ENCODE assay signal across 9 mouse cellular contexts in genomic region chr8:105326968-105327367, GRCm38 (mm10). TPM values are rescaled to one million over a fixed set of nuclear protein-coding genes. Genes with fewer than 3 reads are reported as not detected.
DNase-seq lines count a peak whose midpoint lies in the region; ATAC-seq and TF ChIP-seq lines count a peak whose summit lies in the region.
"Had no signal": no experiment of that assay in that cellular context is flagged by ENCODE, and none has a peak within 500 bp of the region (broad histone marks: within the 10 kb centered on the region; RNA-seq: fewer than 3 reads in every experiment).

No protein-coding gene starts in this region.

- no peak for TF ChIP-seq CTCF in lung, adult 2 months (IDR thresholded peaks at IDR 0.05; ENCODE audit: insufficient read depth, low read length)

- H3K36me3 ChIP-seq in embryonic facial prominence, embryonic 14.5 days (ENCODE audit: control insufficient read depth, insufficient read depth, low read length), result peaks cover 58% of the 10 kb centered on the region
- peaks cover 23% of the 10 kb centered on the region for H3K36me3 ChIP-seq in intestine, embryonic 16.5 days (ENCODE audit: control insufficient read depth, insufficient read depth, low read length)
- H3K36me3 ChIP-seq in neural tube, embryonic 13.5 days, result peaks cover 54% of the 10 kb centered on the region

- H3K27me3 ChIP-seq in embryonic facial prominence, embryonic 14.5 days (replicated peaks; ENCODE audit: control insufficient read depth, insufficient read depth, low read length), result no peaks in the 10 kb centered on the region
- H3K27me3 ChIP-seq in intestine, embryonic 16.5 days (replicated peaks; ENCODE audit: control insufficient read depth, insufficient read depth, low read length), result no peaks in the 10 kb centered on the region
- no peaks in the 10 kb centered on the region for H3K27me3 ChIP-seq in neural tube, embryonic 13.5 days

- no peak for TF ChIP-seq POLR2A in lung, adult 2 months (IDR thresholded peaks at IDR 0.05; ENCODE audit: borderline replicate concordance, extremely low read depth, low read depth, low read length)

- peak overlapping the region; percentile 79; the same call in 1 of the 2 replicates for H3K27ac ChIP-seq in embryonic facial prominence, embryonic 14.5 days (replicated peaks; ENCODE audit: low read depth, low read length)
- H3K27ac ChIP-seq in intestine, embryonic 16.5 days (ENCODE audit: low read length), result peak overlapping the region; percentile 87; the same call in 1 of the 2 replicates
- peak overlapping the region; percentile 87; the same call in 1 of the 2 replicates for H3K27ac ChIP-seq in neural tube, embryonic 13.5 days (replicated peaks)

- peak overlapping the region; percentile 91 for H3K4me3 ChIP-seq in lung, adult 2 months (replicated peaks; ENCODE audit: extremely low read depth, low read depth, low read length)
- H3K4me3 ChIP-seq in embryonic facial prominence, embryonic 14.5 days (ENCODE audit: low read depth, low read length), result peak overlapping the region; percentile 60
- H3K4me3 ChIP-seq in intestine, embryonic 16.5 days (ENCODE audit: low read length), result peak overlapping the region; percentile 88
- H3K4me3 ChIP-seq in neural tube, embryonic 13.5 days, result peak overlapping the region; percentile 79

- H3K4me2 ChIP-seq in embryonic facial prominence, embryonic 14.5 days (ENCODE audit: low read depth, low read length), result peak overlapping the region; percentile 82
- peak overlapping the region; percentile 68 for H3K4me2 ChIP-seq in intestine, embryonic 16.5 days (ENCODE audit: low read depth, low read length)
- peak overlapping the region; percentile 94 for H3K4me2 ChIP-seq in neural tube, embryonic 13.5 days

- 27% methylated on average over 6 of the region's 6 CpGs for whole genome bisulfite sequencing in lung, adult 2 months
- 33% methylated on average over 6 of the region's 6 CpGs for WGBS in embryonic facial prominence, embryonic 14.5 days
- 32% methylated on average over 6 of the region's 6 CpGs for WGBS in intestine, embryonic 16.5 days
- 45% methylated on average over 6 of the region's 6 CpGs for WGBS in neural tube, embryonic 13.5 days

- peaks cover 5% of the 10 kb centered on the region for H3K4me1 ChIP-seq in lung, adult 2 months (ENCODE audit: control insufficient read depth, insufficient read depth, low read length)
- peaks cover 3% of the 10 kb centered on the region; the same call in 1 of the 2 replicates for H3K4me1 ChIP-seq in embryonic facial prominence, embryonic 14.5 days (ENCODE audit: control insufficient read depth, insufficient read depth, low read length)
- peaks cover 23% of the 10 kb centered on the region for H3K4me1 ChIP-seq in intestine, embryonic 16.5 days (ENCODE audit: control insufficient read depth, insufficient read depth, low read length)
- H3K4me1 ChIP-seq in neural tube, embryonic 13.5 days (replicated peaks), result peaks cover 27% of the 10 kb centered on the region

- H3K9ac ChIP-seq in embryonic facial prominence, embryonic 14.5 days (ENCODE audit: low read depth, low read length), result peak overlapping the region; percentile 77
- H3K9ac ChIP-seq in intestine, embryonic 16.5 days (ENCODE audit: low read depth, low read length), result peak overlapping the region; percentile 88
- H3K9ac ChIP-seq in neural tube, embryonic 13.5 days, result peak overlapping the region; percentile 91

- 0 out of 2 replicates have a peak, but pooled peaks have one; percentile 3 for ATAC-seq in embryonic facial prominence, embryonic 14.5 days (ENCODE audit: low read depth)
- no peak for ATAC-seq in intestine, embryonic 16.5 days
- no peak for ATAC-seq in neural tube, embryonic 13.5 days (ENCODE audit: low read depth)

- H3K9me3 ChIP-seq in embryonic facial prominence, embryonic 14.5 days (ENCODE audit: control insufficient read depth, low read length), result no peaks in the 10 kb centered on the region
- no peaks in the 10 kb centered on the region for H3K9me3 ChIP-seq in intestine, embryonic 16.5 days (ENCODE audit: control insufficient read depth, low read length)
- no peaks in the 10 kb centered on the region for H3K9me3 ChIP-seq in neural tube, embryonic 13.5 days

- DNase-seq in lung, adult 2 months, result no peak
- no peak for DNase-seq in lung, postnatal 14 days
- DNase-seq in embryonic facial prominence, embryonic 14.5 days (ENCODE audit: low spot score), result no peak
- no peak for DNase-seq in cerebellum, adult 8-10 months
- DNase-seq in thymus, postnatal 36 days, result no peak
- DNase-seq in right cerebral cortex, postnatal 14 days, result no peak
- DNase-seq: adrenal gland, postnatal 14 days had no signal

RNA-seq across cellular contexts. Expression of gene Tmem208, which starts 0.8 kb away (rescaled TPM):
- 86.2 and 104 TPM in 2 replicates for polyA plus RNA-seq in lung, adult 2 months (2012; rRNA removed)
- 112 and 132 TPM in 2 replicates for polyA plus RNA-seq in embryonic facial prominence, embryonic 14.5 days (2014; fragmentation: Nextera tagmentation; extraction: Ambion mirVana)
- 141 and 142 TPM in 2 replicates for polyA plus RNA-seq in intestine, embryonic 16.5 days (2015; fragmentation: Nextera tagmentation; extraction: Ambion mirVana)
- polyA plus RNA-seq in neural tube, embryonic 13.5 days (2015; fragmentation: Nextera tagmentation; extraction: Ambion mirVana), result 148 and 151 TPM in 2 replicates

RNA-seq across cellular contexts. Expression of gene Lrrc29, which starts 0.9 kb away (rescaled TPM):
- 7.6 and 13.2 TPM in 2 replicates for polyA plus RNA-seq in lung, adult 2 months (2012; rRNA removed)
- 1.4 and 2.4 TPM in 2 replicates for polyA plus RNA-seq in embryonic facial prominence, embryonic 14.5 days (2014; fragmentation: Nextera tagmentation; extraction: Ambion mirVana)
- 1.5 and 1.8 TPM in 2 replicates for polyA plus RNA-seq in intestine, embryonic 16.5 days (2015; fragmentation: Nextera tagmentation; extraction: Ambion mirVana)
- 1.2 and 1.3 TPM in 2 replicates for polyA plus RNA-seq in neural tube, embryonic 13.5 days (2015; fragmentation: Nextera tagmentation; extraction: Ambion mirVana)

RNA-seq across cellular contexts. Expression of gene Fhod1, which starts 20.8 kb away (rescaled TPM):
- polyA plus RNA-seq in lung, adult 2 months (2012; rRNA removed), result 89.2 and 114 TPM in 2 replicates
- polyA plus RNA-seq in embryonic facial prominence, embryonic 14.5 days (2014; fragmentation: Nextera tagmentation; extraction: Ambion mirVana), result 2.4 and 2.7 TPM in 2 replicates
- 1.4 and 1.8 TPM in 2 replicates for polyA plus RNA-seq in intestine, embryonic 16.5 days (2015; fragmentation: Nextera tagmentation; extraction: Ambion mirVana)
- 0.28 and 0.63 TPM in 2 replicates for polyA plus RNA-seq in neural tube, embryonic 13.5 days (2015; fragmentation: Nextera tagmentation; extraction: Ambion mirVana)

RNA-seq across cellular contexts. Expression of gene Elmo3, which starts 21.6 kb away (rescaled TPM):
- 39.2 and 50.3 TPM in 2 replicates for polyA plus RNA-seq in lung, adult 2 months (2012; rRNA removed)
- polyA plus RNA-seq in embryonic facial prominence, embryonic 14.5 days (2014; fragmentation: Nextera tagmentation; extraction: Ambion mirVana), result 5.1 and 7.4 TPM in 2 replicates
- 28.0 and 30.3 TPM in 2 replicates for polyA plus RNA-seq in intestine, embryonic 16.5 days (2015; fragmentation: Nextera tagmentation; extraction: Ambion mirVana)
- 0.92 and 1.4 TPM in 2 replicates for polyA plus RNA-seq in neural tube, embryonic 13.5 days (2015; fragmentation: Nextera tagmentation; extraction: Ambion mirVana)

RNA-seq across cellular contexts. Expression of gene Slc9a5, which starts 21.7 kb away (rescaled TPM):
- 7.4 and 8.1 TPM in 2 replicates for polyA plus RNA-seq in lung, adult 2 months (2012; rRNA removed)
- polyA plus RNA-seq in embryonic facial prominence, embryonic 14.5 days (2014; fragmentation: Nextera tagmentation; extraction: Ambion mirVana), result 3.0 and 3.3 TPM in 2 replicates
- 0.93 and 1.1 TPM in 2 replicates for polyA plus RNA-seq in intestine, embryonic 16.5 days (2015; fragmentation: Nextera tagmentation; extraction: Ambion mirVana)
- polyA plus RNA-seq in neural tube, embryonic 13.5 days (2015; fragmentation: Nextera tagmentation; extraction: Ambion mirVana), result 5.4 and 7.1 TPM in 2 replicates

Comparison
In these comparisons a context has a peak if more than half of its experiments do, and no peak if none do; other contexts are left out.
1. RNA of gene Fhod1, which starts 20.8 kb away (polyA plus RNA-seq): 89.2 to 114 TPM in lung, adult 2 months; 2.4 to 2.7 TPM in embryonic facial prominence, embryonic 14.5 days, 1.4 to 1.8 TPM in intestine, embryonic 16.5 days and 0.28 to 0.63 TPM in neural tube, embryonic 13.5 days; every median in the first group is over 10 times any median in the second.
2. Peak in every context shown above with its lines, with median percentiles within 50 percentile points of each other: H3K4me3 ChIP-seq, H3K27ac ChIP-seq, H3K4me2 ChIP-seq and H3K9ac ChIP-seq.